Mouse (Mus musculus): ENCODE results near the gene 4930452B06Rik. TPM values are rescaled to one million over a fixed set of nuclear protein-coding genes. Genes with fewer than 3 reads are reported as not detected.

The 4930452B06Rik gene
- polyA plus RNA-seq, 1 experiment from 2014 or later, result 18.5 TPM

- Histone ChIP-seq H3K9me3 (replicated peaks; ENCODE audit: control insufficient read depth, low read length) (no peaks in the 10 kb centered on the region), H3K36me3 (ENCODE audit: control insufficient read depth, insufficient read depth) (no peaks in the 10 kb centered on the region), H3K27me3 (ENCODE audit: control insufficient read depth, insufficient read depth, low read length) (no peaks in the 10 kb centered on the region), H3K27ac (ENCODE audit: low read length) (no peak overlapping the region), H3K9ac (ENCODE audit: low read length) (no peak overlapping the region), H3K4me1 (ENCODE audit: control insufficient read depth, insufficient read depth, low read length) (no peaks in the 10 kb centered on the region), H3K4me2 (ENCODE audit: low read depth, low read length) (no peak overlapping the region), H3K4me3 (ENCODE audit: low read length) (no peak overlapping the region)
- 73% methylated on average over 2 of the region's 2 CpGs for WGBS
- no peak for ATAC-seq (replicated peaks; ENCODE audit: extremely low read depth, insufficient read depth, low FRiP score)
Measured at GRCm38 (mm10) chr14:8429767-8430166, 236.3 kb downstream of the 4930452B06Rik start.

GRCm38 (mm10) chr14:8422833-8423232 lies 243.2 kb downstream of the 4930452B06Rik start:
- Histone ChIP-seq H3K4me1 (ENCODE audit: control insufficient read depth, insufficient read depth, low read length) (0 out of 2 replicates have a peak, but pooled peaks cover 2% of the 10 kb centered on the region), H3K4me3 (ENCODE audit: low read length) (no peak overlapping the region), H3K4me2 (ENCODE audit: low read depth, low read length) (no peak overlapping the region), H3K9ac (ENCODE audit: low read length) (no peak overlapping the region), H3K36me3 (ENCODE audit: control insufficient read depth, insufficient read depth) (no peaks in the 10 kb centered on the region), H3K27me3 (ENCODE audit: control insufficient read depth, insufficient read depth, low read length) (no peaks in the 10 kb centered on the region), H3K27ac (ENCODE audit: low read length) (no peak overlapping the region), H3K9me3 (replicated peaks; ENCODE audit: control insufficient read depth, low read length) (no peaks in the 10 kb centered on the region)
- 89% methylated on average over 3 of the region's 3 CpGs for WGBS
- no peak for ATAC-seq (replicated peaks; ENCODE audit: extremely low read depth, insufficient read depth, low FRiP score)

GRCm38 (mm10) chr14:8421199-8421787 lies 244.7 kb downstream of the 4930452B06Rik start:
- Histone ChIP-seq H3K4me2 (ENCODE audit: low read depth, low read length) (peak overlapping the region; percentile 21), H3K4me1 (ENCODE audit: control insufficient read depth, insufficient read depth, low read length) (0 out of 2 replicates have a peak, but pooled peaks cover 2% of the 10 kb centered on the region), H3K4me3 (ENCODE audit: low read length) (no peak overlapping the region), H3K9me3 (replicated peaks; ENCODE audit: control insufficient read depth, low read length) (no peaks in the 10 kb centered on the region), H3K27ac (ENCODE audit: low read length) (no peak overlapping the region), H3K9ac (ENCODE audit: low read length) (no peak overlapping the region), H3K27me3 (ENCODE audit: control insufficient read depth, insufficient read depth, low read length) (no peaks in the 10 kb centered on the region), H3K36me3 (ENCODE audit: control insufficient read depth, insufficient read depth) (no peaks in the 10 kb centered on the region)
- ATAC-seq (replicated peaks; ENCODE audit: extremely low read depth, insufficient read depth, low FRiP score), result no peak; the same call in 1 of the 2 replicates
- WGBS, result 32% methylated on average over 10 of the region's 10 CpGs

GRCm38 (mm10) chr14:8418610-8419009 lies 247.4 kb downstream of the 4930452B06Rik start:
- no peak overlapping the region for H3K4me3 ChIP-seq (ENCODE audit: low read length)
- no peak overlapping the region for H3K9ac ChIP-seq (ENCODE audit: low read length)
- ATAC-seq (replicated peaks; ENCODE audit: extremely low read depth, insufficient read depth, low FRiP score), result no peak
- H3K4me1 ChIP-seq (ENCODE audit: control insufficient read depth, insufficient read depth, low read length), result 0 out of 2 replicates have a peak, but pooled peaks cover 2% of the 10 kb centered on the region
- no peak overlapping the region for H3K4me2 ChIP-seq (ENCODE audit: low read depth, low read length)
- WGBS, result 20% methylated on average over 3 of the region's 3 CpGs
- H3K27me3 ChIP-seq (ENCODE audit: control insufficient read depth, insufficient read depth, low read length), result no peaks in the 10 kb centered on the region
- H3K9me3 ChIP-seq (replicated peaks; ENCODE audit: control insufficient read depth, low read length), result no peaks in the 10 kb centered on the region
- H3K27ac ChIP-seq (ENCODE audit: low read length), result no peak overlapping the region
- H3K36me3 ChIP-seq (ENCODE audit: control insufficient read depth, insufficient read depth), result no peaks in the 10 kb centered on the region

GRCm38 (mm10) chr14:8405946-8406345 lies 260.1 kb downstream of the 4930452B06Rik start:
- Histone ChIP-seq H3K9me3 (replicated peaks; ENCODE audit: control insufficient read depth, low read length) (no peaks in the 10 kb centered on the region), H3K4me2 (ENCODE audit: low read depth, low read length) (no peak overlapping the region), H3K4me1 (ENCODE audit: control insufficient read depth, insufficient read depth, low read length) (no peaks in the 10 kb centered on the region), H3K4me3 (ENCODE audit: low read length) (no peak overlapping the region), H3K27me3 (ENCODE audit: control insufficient read depth, insufficient read depth, low read length) (no peaks in the 10 kb centered on the region), H3K9ac (ENCODE audit: low read length) (no peak overlapping the region), H3K36me3 (ENCODE audit: control insufficient read depth, insufficient read depth) (no peaks in the 10 kb centered on the region), H3K27ac (ENCODE audit: low read length) (no peak overlapping the region)
- ATAC-seq (replicated peaks; ENCODE audit: extremely low read depth, insufficient read depth, low FRiP score), result no peak
- whole genome bisulfite sequencing, result 74% methylated on average over 6 of the region's 6 CpGs

- ATAC-seq (replicated peaks; ENCODE audit: extremely low read depth, insufficient read depth, low FRiP score), result no peak
- H3K9me3 ChIP-seq (replicated peaks; ENCODE audit: control insufficient read depth, low read length), result no peaks in the 10 kb centered on the region
- H3K27me3 ChIP-seq (ENCODE audit: control insufficient read depth, insufficient read depth, low read length), result no peaks in the 10 kb centered on the region
- no peak overlapping the region for H3K4me2 ChIP-seq (ENCODE audit: low read depth, low read length)
- H3K4me1 ChIP-seq (ENCODE audit: control insufficient read depth, insufficient read depth, low read length), result no peaks in the 10 kb centered on the region
- H3K27ac ChIP-seq (ENCODE audit: low read length), result no peak overlapping the region
- WGBS, result 81% methylated on average over 3 of the region's 3 CpGs
- no peak overlapping the region for H3K4me3 ChIP-seq (ENCODE audit: low read length)
- H3K9ac ChIP-seq (ENCODE audit: low read length), result no peak overlapping the region
- H3K36me3 ChIP-seq (ENCODE audit: control insufficient read depth, insufficient read depth), result no peaks in the 10 kb centered on the region
Measured at GRCm38 (mm10) chr14:8403310-8403709, 262.7 kb downstream of the 4930452B06Rik start.

- H3K4me3 ChIP-seq (ENCODE audit: low read length), result no peak overlapping the region
- H3K36me3 ChIP-seq (ENCODE audit: control insufficient read depth, insufficient read depth), result no peaks in the 10 kb centered on the region
- no peak overlapping the region for H3K27ac ChIP-seq (ENCODE audit: low read length)
- no peak overlapping the region for H3K9ac ChIP-seq (ENCODE audit: low read length)
- H3K4me2 ChIP-seq (ENCODE audit: low read depth, low read length), result no peak overlapping the region
- no peaks in the 10 kb centered on the region for H3K9me3 ChIP-seq (replicated peaks; ENCODE audit: control insufficient read depth, low read length)
- H3K27me3 ChIP-seq (ENCODE audit: control insufficient read depth, insufficient read depth, low read length), result no peaks in the 10 kb centered on the region
- ATAC-seq (replicated peaks; ENCODE audit: extremely low read depth, insufficient read depth, low FRiP score), result no peak
- H3K4me1 ChIP-seq (ENCODE audit: control insufficient read depth, insufficient read depth, low read length), result no peaks in the 10 kb centered on the region
Measured at GRCm38 (mm10) chr14:8398507-8398906, 267.5 kb downstream of the 4930452B06Rik start.

GRCm38 (mm10) chr14:8395690-8396287 lies 270.3 kb downstream of the 4930452B06Rik start:
- WGBS, result 48% methylated on average over 7 of the region's 7 CpGs
- Histone ChIP-seq H3K27me3 (ENCODE audit: control insufficient read depth, insufficient read depth, low read length) (no peaks in the 10 kb centered on the region), H3K4me3 (ENCODE audit: low read length) (no peak overlapping the region), H3K27ac (ENCODE audit: low read length) (no peak overlapping the region), H3K4me2 (ENCODE audit: low read depth, low read length) (no peak overlapping the region), H3K9me3 (replicated peaks; ENCODE audit: control insufficient read depth, low read length) (no peaks in the 10 kb centered on the region), H3K36me3 (ENCODE audit: control insufficient read depth, insufficient read depth) (no peaks in the 10 kb centered on the region), H3K4me1 (ENCODE audit: control insufficient read depth, insufficient read depth, low read length) (no peaks in the 10 kb centered on the region), H3K9ac (ENCODE audit: low read length) (no peak overlapping the region)
- ATAC-seq (replicated peaks; ENCODE audit: extremely low read depth, insufficient read depth, low FRiP score), result no peak

- Histone ChIP-seq H3K36me3 (ENCODE audit: control insufficient read depth, insufficient read depth) (no peaks in the 10 kb centered on the region), H3K4me3 (ENCODE audit: low read length) (no peak overlapping the region), H3K9ac (ENCODE audit: low read length) (no peak overlapping the region), H3K4me2 (ENCODE audit: low read depth, low read length) (no peak overlapping the region), H3K9me3 (replicated peaks; ENCODE audit: control insufficient read depth, low read length) (no peaks in the 10 kb centered on the region), H3K27ac (ENCODE audit: low read length) (no peak overlapping the region), H3K4me1 (ENCODE audit: control insufficient read depth, insufficient read depth, low read length) (no peaks in the 10 kb centered on the region), H3K27me3 (ENCODE audit: control insufficient read depth, insufficient read depth, low read length) (no peaks in the 10 kb centered on the region)
- ATAC-seq (replicated peaks; ENCODE audit: extremely low read depth, insufficient read depth, low FRiP score), result no peak
- 50% methylated on average over 6 of the region's 6 CpGs for WGBS
Measured at GRCm38 (mm10) chr14:8392181-8392825, 273.7 kb downstream of the 4930452B06Rik start.
